Mouse (Mus musculus) limb, embryonic 15.5 days (tissue): Measurements from ENCODE around the gene Gps2. TPM values are rescaled to one million over a fixed set of nuclear protein-coding genes. Genes with fewer than 3 reads are reported as not detected.

ENCODE experiments used
- ATAC-seq: fragments of 200-750 bp; cut with Nextera tagmentation; 2 replicates; pipeline ENCODE4 v1.8.0; 2017; ENCODE audit warnings: low read depth, moderate TSS enrichment; ENCODE audit not compliant: insufficient number of reproducible peaks, low FRiP score, low TSS enrichment
- H3K27ac ChIP-seq: fragments of 300-500 bp; sonication (generic); 2 replicates; pipeline ENCODE4 v1.5.1; 2015; ENCODE audit warnings: moderate library complexity, mild to moderate bottlenecking, inconsistent platforms
- H3K27me3 ChIP-seq: fragments of 300-500 bp; sonication (generic); 2 replicates; pipeline ENCODE4 v1.6.1; 2015; ENCODE audit warnings: inconsistent platforms
- H3K36me3 ChIP-seq: fragments of 300-500 bp; sonication (generic); 2 replicates; pipeline ENCODE4 v1.6.1; 2015; ENCODE audit warnings: inconsistent platforms
- H3K4me1 ChIP-seq: fragments of 300-500 bp; sonication (generic); 2 replicates; pipeline ENCODE4 v1.6.1; 2015; ENCODE audit warnings: inconsistent platforms
- H3K4me2 ChIP-seq: fragments of 300-500 bp; sonication (generic); 2 replicates; pipeline ENCODE4 v1.6.1; 2015; ENCODE audit warnings: mild to moderate bottlenecking, inconsistent platforms
- H3K4me3 ChIP-seq: fragments of 300-500 bp; sonication (generic); 2 replicates; pipeline ENCODE4 v1.5.1; 2015; ENCODE audit warnings: mild to moderate bottlenecking, inconsistent platforms
- H3K9ac ChIP-seq: fragments of 300-500 bp; sonication (generic); 2 replicates; pipeline ENCODE4 v1.6.1; 2015; ENCODE audit warnings: inconsistent platforms
- H3K9me3 ChIP-seq: fragments of 300-500 bp; sonication (generic); 2 replicates; pipeline ENCODE4 v1.6.1; 2016; ENCODE audit warnings: inconsistent platforms
- WGBS: fragments of 180-500 bp; shearing (Covaris S2); methylation state at CpG from one replicate; pipeline ENCODE4 v1.1.7; 2015; 5-methylcytosine and 5-hydroxymethylcytosine counted together
- polyA plus RNA-seq: library from polyadenylated mRNA; unstranded; fragments of >200 nt; fragmentation: Nextera tagmentation; extraction: Ambion mirVana; gene quantifications from 2 replicates; pipeline ENCODE4 v1.2.1, GENCODE M21; 2015

The Gps2 gene
- polyA plus RNA-seq, 1 experiment from 2014 or later, result 71.5 TPM

GRCm38 (mm10) chr11:69878952-69879351 lies 34.7 kb upstream of the Gps2 start:
- no peak for ATAC-seq
- H3K4me3 ChIP-seq, result peak overlapping the region; percentile 55
- WGBS, result 89% methylated on average over 6 of the region's 6 CpGs
- H3K9me3 ChIP-seq, result no peaks in the 10 kb centered on the region
- H3K27ac ChIP-seq, result no peak overlapping the region
- peak overlapping the region; percentile 90; the same call in 1 of the 2 replicates for H3K4me2 ChIP-seq
- no peaks in the 10 kb centered on the region for H3K27me3 ChIP-seq
- H3K36me3 ChIP-seq, result no peaks in the 10 kb centered on the region
- H3K9ac ChIP-seq, result no peak overlapping the region
- peaks cover 62% of the 10 kb centered on the region for H3K4me1 ChIP-seq

- H3K27ac ChIP-seq, result peak overlapping the region; percentile 92; the same call in 1 of the 2 replicates
- peak overlapping the region; percentile 55 for H3K4me3 ChIP-seq
- no peaks in the 10 kb centered on the region for H3K9me3 ChIP-seq
- H3K36me3 ChIP-seq, result no peaks in the 10 kb centered on the region
- H3K4me1 ChIP-seq, result peaks cover 62% of the 10 kb centered on the region
- ATAC-seq, result no peak
- peak overlapping the region; percentile 47; the same call in 1 of the 2 replicates for H3K9ac ChIP-seq
- H3K27me3 ChIP-seq, result no peaks in the 10 kb centered on the region
- peak overlapping the region; percentile 90 for H3K4me2 ChIP-seq
- WGBS, result 50% methylated on average over 15 of the region's 15 CpGs
Measured at GRCm38 (mm10) chr11:69879711-69880110, 34.0 kb upstream of the Gps2 start.

GRCm38 (mm10) chr11:69880506-69880852 lies 33.2 kb upstream of the Gps2 start:
- Histone ChIP-seq H3K27me3 (no peaks in the 10 kb centered on the region), H3K4me3 (peak overlapping the region; percentile 55), H3K27ac (peak overlapping the region; percentile 92), H3K36me3 (no peaks in the 10 kb centered on the region), H3K4me2 (peak overlapping the region; percentile 90), H3K4me1 (peaks cover 62% of the 10 kb centered on the region), H3K9ac (peak overlapping the region; percentile 47), H3K9me3 (no peaks in the 10 kb centered on the region)
- 0% methylated on average over 18 of the region's 18 CpGs for WGBS
- peak; percentile 32 for ATAC-seq

- Histone ChIP-seq H3K27me3 (no peaks in the 10 kb centered on the region), H3K9ac (peak within 1 kb of the TSS; percentile 47), H3K4me1 (peaks cover 57% of the 10 kb centered on the region), H3K27ac (peak within 1 kb of the TSS; percentile 92), H3K9me3 (no peaks in the 10 kb centered on the region), H3K4me2 (peak within 1 kb of the TSS; percentile 90), H3K36me3 (no peaks in the 10 kb centered on the region), H3K4me3 (peak within 1 kb of the TSS; percentile 55)
- under 1% methylated on average over 46 of the region's 46 CpGs for WGBS
- ATAC-seq, result peak; percentile 78
Measured at GRCm38 (mm10) chr11:69880853-69881603, 32.7 kb upstream of the Gps2 start, which contains the start of gene Kctd11. TSS of gene Kctd11 (minus strand) at chr11:69881406.

- H3K4me1 ChIP-seq, result peaks cover 48% of the 10 kb centered on the region
- H3K4me3 ChIP-seq, result peak overlapping the region; percentile 55
Measured at GRCm38 (mm10) chr11:69881787-69882670, 31.7 kb upstream of the Gps2 start.

GRCm38 (mm10) chr11:69883066-69883465 lies 30.6 kb upstream of the Gps2 start:
- H3K9me3 ChIP-seq, result no peaks in the 10 kb centered on the region
- no peak overlapping the region for H3K27ac ChIP-seq
- H3K4me1 ChIP-seq, result peaks cover 37% of the 10 kb centered on the region
- H3K36me3 ChIP-seq, result no peaks in the 10 kb centered on the region
- no peak overlapping the region for H3K4me3 ChIP-seq
- no peak overlapping the region for H3K9ac ChIP-seq
- no peak for ATAC-seq
- no peak overlapping the region for H3K4me2 ChIP-seq
- no peaks in the 10 kb centered on the region for H3K27me3 ChIP-seq
- WGBS, result 64% methylated on average over 4 of the region's 4 CpGs

More at GRCm38 (mm10) chr11:69881787-69882670, 31.7 kb upstream of the Gps2 start:
- ATAC-seq, result no peak
- H3K36me3 ChIP-seq, result no peaks in the 10 kb centered on the region
- H3K9ac ChIP-seq, result peak overlapping the region; percentile 47; the same call in 1 of the 2 replicates
- H3K4me2 ChIP-seq, result peak overlapping the region; percentile 90
- no peaks in the 10 kb centered on the region for H3K27me3 ChIP-seq
- WGBS, result 55% methylated on average over 21 of the region's 21 CpGs
- H3K27ac ChIP-seq, result peak overlapping the region; percentile 92
- H3K9me3 ChIP-seq, result no peaks in the 10 kb centered on the region

- Histone ChIP-seq H3K36me3 (no peaks in the 10 kb centered on the region), H3K4me1 (peaks cover 31% of the 10 kb centered on the region), H3K4me3 (no peak overlapping the region), H3K9ac (no peak overlapping the region), H3K4me2 (no peak overlapping the region), H3K9me3 (no peaks in the 10 kb centered on the region), H3K27ac (peak overlapping the region; percentile 55), H3K27me3 (no peaks in the 10 kb centered on the region)
- no peak for ATAC-seq
- 83% methylated on average over 8 of the region's 8 CpGs for WGBS
Measured at GRCm38 (mm10) chr11:69883527-69884151, 30.0 kb upstream of the Gps2 start.

- ATAC-seq, result no peak
- Histone ChIP-seq H3K27me3 (no peaks in the 10 kb centered on the region), H3K36me3 (no peaks in the 10 kb centered on the region), H3K4me2 (no peak overlapping the region), H3K27ac (peak overlapping the region; percentile 55; the same call in 1 of the 2 replicates), H3K9me3 (no peaks in the 10 kb centered on the region), H3K4me1 (peaks cover 25% of the 10 kb centered on the region), H3K9ac (no peak overlapping the region), H3K4me3 (no peak overlapping the region)
- WGBS, result 64% methylated on average over 9 of the region's 9 CpGs
Measured at GRCm38 (mm10) chr11:69884240-69884639, 29.4 kb upstream of the Gps2 start.

- WGBS, result 78% methylated on average over 8 of the region's 8 CpGs
- Histone ChIP-seq H3K36me3 (no peaks in the 10 kb centered on the region), H3K4me1 (peaks cover 21% of the 10 kb centered on the region), H3K9me3 (no peaks in the 10 kb centered on the region), H3K27me3 (no peaks in the 10 kb centered on the region), H3K4me3 (no peak overlapping the region), H3K4me2 (no peak overlapping the region), H3K9ac (no peak overlapping the region), H3K27ac (0 out of 2 replicates have a peak overlapping the region, but pooled peaks have one; percentile 24)
- no peak for ATAC-seq
Measured at GRCm38 (mm10) chr11:69884663-69885062, 29.0 kb upstream of the Gps2 start.

- H3K36me3 ChIP-seq, result no peaks in the 10 kb centered on the region
- ATAC-seq, result no peak
- no peak overlapping the region for H3K9ac ChIP-seq
- H3K4me3 ChIP-seq, result no peak overlapping the region
- no peak overlapping the region for H3K4me2 ChIP-seq
- no peaks in the 10 kb centered on the region for H3K9me3 ChIP-seq
- H3K4me1 ChIP-seq, result peaks cover 2% of the 10 kb centered on the region; the same call in 1 of the 2 replicates
- no peaks in the 10 kb centered on the region for H3K27me3 ChIP-seq
- 71% methylated on average over 8 of the region's 8 CpGs for WGBS
- no peak overlapping the region for H3K27ac ChIP-seq
Measured at GRCm38 (mm10) chr11:69886907-69887635, 26.6 kb upstream of the Gps2 start.

- no peaks in the 10 kb centered on the region for H3K36me3 ChIP-seq
- WGBS, result 75% methylated on average over 4 of the region's 4 CpGs
- no peaks in the 10 kb centered on the region for H3K9me3 ChIP-seq
- H3K4me3 ChIP-seq, result no peak overlapping the region
- no peaks in the 10 kb centered on the region for H3K27me3 ChIP-seq
- no peak for ATAC-seq
- peaks cover 2% of the 10 kb centered on the region; the same call in 1 of the 2 replicates for H3K4me1 ChIP-seq
- H3K4me2 ChIP-seq, result no peak overlapping the region
- H3K9ac ChIP-seq, result no peak overlapping the region
- H3K27ac ChIP-seq, result no peak overlapping the region
Measured at GRCm38 (mm10) chr11:69891482-69891881, 22.2 kb upstream of the Gps2 start.
